Mouse (Mus musculus) forebrain, embryonic 14.5 days (tissue): Measurements from ENCODE around the gene Phactr1. TPM values are rescaled to one million over a fixed set of nuclear protein-coding genes. Genes with fewer than 3 reads are reported as not detected.
A peak's percentile ranks its signal among the peaks of the same experiment; 100 is the strongest.

ENCODE experiments used
- ATAC-seq: fragments of 200-750 bp; cut with Nextera tagmentation; 2 replicates; pipeline ENCODE4 v1.8.0; 2017; ENCODE audit warnings: mild to moderate bottlenecking, moderate library complexity
- DNase-seq: peaks from one replicate; pipeline ENCODE4 v3.0.0-alpha.2; 2015; ENCODE audit warnings: low spot score
- H3K27ac ChIP-seq: fragments of 300-500 bp; sonication (generic); 2 replicates; pipeline ENCODE4 v1.5.1; 2014; ENCODE audit warnings: low read depth, mild to moderate bottlenecking, control low read depth, low read length, moderate library complexity
- H3K27me3 ChIP-seq: fragments of 300-500 bp; sonication (generic); replicated peaks from 2 replicates; pipeline ENCODE4 v1.6.1; 2014; ENCODE audit warnings: low read length, control low read depth, mixed read lengths; ENCODE audit not compliant: control insufficient read depth, insufficient read depth
- H3K36me3 ChIP-seq: fragments of 300-500 bp; sonication (generic); 2 replicates; pipeline ENCODE4 v1.6.1; 2014; ENCODE audit warnings: low read length, control low read depth; ENCODE audit not compliant: control insufficient read depth, insufficient read depth
- H3K4me1 ChIP-seq: fragments of 300-500 bp; sonication (generic); 2 replicates; pipeline ENCODE4 v1.6.1; 2014; ENCODE audit warnings: antibody characterized with exemption, low read length, control low read depth; ENCODE audit not compliant: control insufficient read depth, insufficient read depth
- H3K4me2 ChIP-seq: fragments of 300-500 bp; sonication (generic); 2 replicates; pipeline ENCODE4 v1.6.1; 2014; ENCODE audit warnings: mild to moderate bottlenecking, control low read depth, low read length
- H3K4me3 ChIP-seq: fragments of 300-500 bp; sonication (generic); 2 replicates; pipeline ENCODE4 v1.5.1; 2014; ENCODE audit warnings: low read depth, low read length, control low read depth
- H3K9ac ChIP-seq: fragments of 300-500 bp; sonication (generic); 2 replicates; pipeline ENCODE4 v1.6.1; 2014; ENCODE audit warnings: mild to moderate bottlenecking, low read length, control low read depth, moderate library complexity
- H3K9me3 ChIP-seq: fragments of 300-500 bp; sonication (generic); replicated peaks from 2 replicates; pipeline ENCODE4 v1.6.1; 2016; ENCODE audit warnings: low read length, control low read depth, mixed read lengths; ENCODE audit not compliant: control insufficient read depth
- WGBS: fragments of 180-500 bp; shearing (Covaris S2); extraction: QIAGEN DNeasy Blood & Tissue Kit; methylation state at CpG from one replicate; pipeline ENCODE4 v1.1.7; 2014; 5-methylcytosine and 5-hydroxymethylcytosine counted together
- polyA plus RNA-seq: library from polyadenylated mRNA; unstranded; fragments of >200 nt; fragmentation: Nextera tagmentation; extraction: Ambion mirVana; gene quantifications from 2 replicates; pipeline ENCODE4 v1.2.1, GENCODE M21; 2014

Gene Phactr1
- polyA plus RNA-seq, 1 experiment from 2014 or later, result 47.3 TPM

- Histone ChIP-seq H3K4me1 (peaks cover 15% of the 10 kb centered on the region), H3K4me3 (peak overlapping the region; percentile 22), H3K9me3 (no peaks in the 10 kb centered on the region), H3K36me3 (no peaks in the 10 kb centered on the region), H3K27me3 (no peaks in the 10 kb centered on the region), H3K9ac (peak overlapping the region; percentile 48), H3K27ac (no peak overlapping the region; the same call in 1 of the 2 replicates), H3K4me2 (peak overlapping the region; percentile 52)
- DNase-seq (peak; percentile 70), ATAC-seq (peak; percentile 79; the same call in 1 of the 2 replicates)
- WGBS, result 6% methylated on average over 21 of the region's 21 CpGs
Measured at GRCm38 (mm10) chr13:42866162-42866941, 185.9 kb downstream of the Phactr1 start.

GRCm38 (mm10) chr13:42867026-42867425, 186.6 kb downstream of the Phactr1 start:
- H3K27ac ChIP-seq, result no peak overlapping the region
- peaks cover 15% of the 10 kb centered on the region for H3K4me1 ChIP-seq
- no peaks in the 10 kb centered on the region for H3K36me3 ChIP-seq
- peak overlapping the region; percentile 48 for H3K9ac ChIP-seq
- 36% methylated on average over 6 of the region's 6 CpGs for WGBS
- DNase-seq (no peak), ATAC-seq (no peak)
- H3K4me2 ChIP-seq, result peak overlapping the region; percentile 52
- no peak overlapping the region for H3K4me3 ChIP-seq
- H3K9me3 ChIP-seq, result no peaks in the 10 kb centered on the region
- H3K27me3 ChIP-seq, result no peaks in the 10 kb centered on the region

- Histone ChIP-seq H3K4me2 (no peak overlapping the region), H3K36me3 (no peaks in the 10 kb centered on the region), H3K27me3 (no peaks in the 10 kb centered on the region), H3K27ac (no peak overlapping the region), H3K4me1 (peaks cover 4% of the 10 kb centered on the region; the same call in 1 of the 2 replicates), H3K4me3 (no peak overlapping the region), H3K9ac (no peak overlapping the region), H3K9me3 (no peaks in the 10 kb centered on the region)
- ATAC-seq (no peak), DNase-seq (no peak)
- 44% methylated on average over 1 of the region's 1 CpGs for WGBS
Measured at GRCm38 (mm10) chr13:42872125-42872524, 191.7 kb downstream of the Phactr1 start.

GRCm38 (mm10) chr13:42878346-42878745, 197.9 kb downstream of the Phactr1 start:
- no peaks in the 10 kb centered on the region for H3K4me1 ChIP-seq

GRCm38 (mm10) chr13:42884033-42884724, 203.8 kb downstream of the Phactr1 start:
- ATAC-seq (no peak), DNase-seq (no peak)
- Histone ChIP-seq H3K27me3 (no peaks in the 10 kb centered on the region), H3K27ac (no peak overlapping the region), H3K9me3 (no peaks in the 10 kb centered on the region), H3K4me3 (no peak overlapping the region), H3K4me2 (no peak overlapping the region), H3K36me3 (no peaks in the 10 kb centered on the region), H3K9ac (no peak overlapping the region), H3K4me1 (no peaks in the 10 kb centered on the region)
- WGBS, result 82% methylated on average over 14 of the region's 14 CpGs

More at GRCm38 (mm10) chr13:42878346-42878745, 197.9 kb downstream of the Phactr1 start:
- Histone ChIP-seq H3K9me3 (no peaks in the 10 kb centered on the region), H3K4me2 (no peak overlapping the region), H3K27me3 (no peaks in the 10 kb centered on the region), H3K36me3 (no peaks in the 10 kb centered on the region), H3K27ac (no peak overlapping the region), H3K4me3 (no peak overlapping the region), H3K9ac (no peak overlapping the region)
- WGBS, result 43% methylated on average over 2 of the region's 2 CpGs
- DNase-seq (no peak), ATAC-seq (no peak)

- Histone ChIP-seq H3K27ac (no peak overlapping the region), H3K27me3 (no peaks in the 10 kb centered on the region), H3K4me2 (no peak overlapping the region), H3K36me3 (no peaks in the 10 kb centered on the region), H3K9ac (no peak overlapping the region), H3K9me3 (no peaks in the 10 kb centered on the region), H3K4me1 (no peaks in the 10 kb centered on the region), H3K4me3 (no peak overlapping the region)
- DNase-seq, result no peak
- no peak for ATAC-seq
- WGBS, result 69% methylated on average over 1 of the region's 1 CpGs
Measured at GRCm38 (mm10) chr13:42884725-42885115, 204.3 kb downstream of the Phactr1 start.

GRCm38 (mm10) chr13:42887701-42888100, 207.3 kb downstream of the Phactr1 start:
- 88% methylated on average over 5 of the region's 5 CpGs for WGBS
- Histone ChIP-seq H3K36me3 (no peaks in the 10 kb centered on the region), H3K27me3 (no peaks in the 10 kb centered on the region), H3K4me1 (no peaks in the 10 kb centered on the region; the same call in 1 of the 2 replicates), H3K9ac (no peak overlapping the region), H3K9me3 (no peaks in the 10 kb centered on the region), H3K4me3 (no peak overlapping the region), H3K27ac (no peak overlapping the region), H3K4me2 (no peak overlapping the region)
- DNase-seq (no peak), ATAC-seq (no peak)

GRCm38 (mm10) chr13:42889516-42890474, 209.4 kb downstream of the Phactr1 start:
- Histone ChIP-seq H3K4me1 (no peaks in the 10 kb centered on the region; the same call in 1 of the 2 replicates), H3K27ac (no peak overlapping the region), H3K9me3 (no peaks in the 10 kb centered on the region), H3K9ac (no peak overlapping the region), H3K4me2 (no peak overlapping the region), H3K27me3 (no peaks in the 10 kb centered on the region), H3K36me3 (no peaks in the 10 kb centered on the region), H3K4me3 (no peak overlapping the region)
- DNase-seq (no peak), ATAC-seq (no peak)
- 84% methylated on average over 12 of the region's 12 CpGs for WGBS
